Mouse (Mus musculus): ENCODE results near the gene Cc2d1b. TPM values are rescaled to one million over a fixed set of nuclear protein-coding genes. Genes with fewer than 3 reads are reported as not detected.

Cc2d1b gene
- total RNA-seq, 2 experiments from 2014 or later, result 24.5 to 24.6 TPM

DNA sequence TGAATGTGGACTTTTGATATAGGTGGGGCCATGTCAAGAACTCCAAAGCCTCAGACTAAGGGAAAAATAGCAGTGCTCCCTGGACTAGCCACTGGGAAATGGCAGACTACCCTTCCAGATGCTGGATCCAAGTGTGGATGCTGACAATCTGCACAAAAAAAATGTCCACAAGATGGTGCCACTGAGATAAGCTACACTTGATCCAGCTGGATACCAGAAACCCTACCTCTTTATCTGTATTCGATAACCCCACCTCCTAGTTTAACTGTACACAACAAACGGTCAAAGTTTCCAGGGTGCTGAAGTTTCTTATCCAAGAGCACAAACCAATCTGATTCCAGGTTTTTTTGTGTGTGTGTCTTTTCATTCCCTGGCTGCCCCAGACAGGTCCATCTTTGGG lies 44.7 kb downstream of the Cc2d1b start:
- DNase-seq, result no peak

Other genes starting within 250 kb of the Cc2d1b start
- gene Shisal2a, start 236.6 kb upstream of the Cc2d1b start, total RNA-seq (2021), result under 1 TPM; 0.50 TPM
- 10 to 100 TPM; 27.5 to 30.6 TPM for gene Gpx7, start 213.0 kb upstream of the Cc2d1b start, total RNA-seq (2021)
- gene Tut4, start 160.5 kb upstream of the Cc2d1b start, total RNA-seq (2021), result 10 to 100 TPM; 47.7 to 49.3 TPM
- 10 to 100 TPM; 33.9 to 35.0 TPM for gene Prpf38a, start 40.6 kb upstream of the Cc2d1b start, total RNA-seq (2021)
- gene Orc1, start 40.5 kb upstream of the Cc2d1b start, total RNA-seq (2021), result 1 to 10 TPM; 3.4 to 4.3 TPM
- gene 3110021N24Rik, start 99.7 kb downstream of the Cc2d1b start, total RNA-seq (2021), result under 1 TPM; 0.18 to 0.38 TPM
- gene Zfyve9, start 160.9 kb downstream of the Cc2d1b start, total RNA-seq (2021), result 10 to 100 TPM; 24.3 to 25.7 TPM
- 100 to 1,000 TPM; 130 to 132 TPM for gene Btf3l4, start 213.7 kb downstream of the Cc2d1b start, total RNA-seq (2021)
- 10 to 100 TPM; 83.3 to 86.4 TPM for gene Txndc12, start 214.7 kb downstream of the Cc2d1b start, total RNA-seq (2021)
- 10 to 100 TPM; 16.5 to 17.2 TPM for gene Kti12, start 227.8 kb downstream of the Cc2d1b start, total RNA-seq (2021)
- gene A730015C16Rik, start 228.7 kb downstream of the Cc2d1b start, total RNA-seq (2021), result not detected